Mouse (Mus musculus) thymus, adult 2 months (tissue): Measurements from ENCODE around the gene Gm28230.

Source experiments
- CTCF ChIP-seq: fragments of 200-500 bp; IDR thresholded peaks from 2 replicates; pipeline ENCODE4 v1.5.1; 2012; ENCODE audit warnings: mild to moderate bottlenecking, control low read depth, low read length, moderate library complexity, borderline replicate concordance; ENCODE audit not compliant: control insufficient read depth, poor library complexity, insufficient read depth; ENCODE audit errors: extremely low read depth
- POLR2A ChIP-seq: fragments of 200-500 bp; IDR thresholded peaks from 2 replicates; pipeline ENCODE4 v1.6.1; 2012; ENCODE audit warnings: mild to moderate bottlenecking, low read length, control low read depth, moderate library complexity; ENCODE audit not compliant: control insufficient read depth, poor library complexity, insufficient read depth; ENCODE audit errors: extremely low read depth

GRCm38 (mm10) chr2:74711721-74712621 is 14.6 kb upstream of the Gm28230 start, which contains the start of the genes Hoxd3 and Hoxd4:
- TF ChIP-seq CTCF, result no peak
- TF ChIP-seq POLR2A, result no peak
